Comparison of ENCODE assay signal across 18 mouse cellular contexts in the genomic region with DNA sequence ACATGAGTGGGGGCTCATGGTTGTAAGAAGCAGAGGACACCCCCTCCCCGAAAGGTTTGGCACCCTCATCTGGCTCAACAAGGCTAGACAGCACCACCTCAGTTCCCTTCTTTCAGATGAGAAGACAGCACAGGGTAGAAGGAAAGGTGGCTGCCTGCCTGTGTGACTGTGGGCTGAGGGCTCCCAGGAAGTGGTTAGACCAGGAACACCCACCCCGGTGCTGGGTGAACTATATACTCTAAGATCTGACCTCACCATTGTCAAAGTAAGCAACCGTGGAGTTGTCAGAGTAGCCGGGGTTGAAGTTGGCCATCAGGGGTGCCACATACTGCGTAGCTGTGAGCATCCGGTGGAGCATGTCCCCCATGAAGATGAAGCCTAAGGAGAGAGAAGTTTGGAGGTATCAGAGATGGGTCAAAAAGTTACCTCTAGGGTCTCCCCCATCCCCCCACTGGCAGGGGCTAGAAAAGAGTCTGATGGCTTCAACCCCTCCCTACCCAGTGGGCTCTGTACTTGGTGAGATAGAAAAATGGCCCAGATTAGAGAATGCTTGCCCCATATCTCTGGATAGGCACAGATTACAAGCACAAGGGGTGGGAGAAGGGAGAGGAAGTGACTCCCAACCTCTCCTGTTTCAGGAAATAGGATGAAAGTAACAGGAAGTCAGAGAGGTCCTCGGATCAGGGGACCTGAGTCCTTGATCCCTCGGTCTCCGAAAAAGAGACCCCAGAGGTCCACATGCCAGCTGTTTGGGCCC. TPM values are rescaled to one million over a fixed set of nuclear protein-coding genes. Genes with fewer than 3 reads are reported as not detected.
DNase-seq lines count a peak whose midpoint lies in the region; ATAC-seq and TF ChIP-seq lines count a peak whose summit lies in the region.
"Had no signal": no experiment of that assay in that cellular context is flagged by ENCODE, and none has a peak within 500 bp of the region (broad histone marks: within the 10 kb centered on the region; RNA-seq: fewer than 3 reads in every experiment).

No protein-coding gene starts in this region.

- no peaks in the 10 kb centered on the region for H3K36me3 ChIP-seq in midbrain, embryonic 15.5 days (replicated peaks)
- H3K36me3 ChIP-seq in midbrain, embryonic 11.5 days (ENCODE audit: control insufficient read depth, insufficient read depth, low read length) = no peaks in the 10 kb centered on the region
- peaks cover 0 to 44% of the 10 kb centered on the region in 2 experiments; a peak in 2 of 4 replicates for H3K36me3 ChIP-seq in MEL (ENCODE audit: control insufficient read depth in 1 of 2, insufficient read depth in 2 of 2, low read length in 2 of 2)
- H3K36me3 ChIP-seq in hindbrain, postnatal 0 days (ENCODE audit: insufficient read depth, low read length) = no peaks in the 10 kb centered on the region
- H3K36me3 ChIP-seq: hindbrain, embryonic 10.5 days had no signal

- H3K4me1 ChIP-seq in midbrain, embryonic 15.5 days = peaks cover 30% of the 10 kb centered on the region
- peaks cover 10% of the 10 kb centered on the region for H3K4me1 ChIP-seq in midbrain, embryonic 11.5 days (ENCODE audit: control insufficient read depth, insufficient read depth, low read length)
- H3K4me1 ChIP-seq in MEL (ENCODE audit: control insufficient read depth in 1 of 2, insufficient read depth in 2 of 2, low read length in 2 of 2) = peaks cover 23 to 55% of the 10 kb centered on the region in 2 experiments
- H3K4me1 ChIP-seq in hindbrain, postnatal 0 days (ENCODE audit: insufficient read depth, low read length) = peaks cover 2% of the 10 kb centered on the region; the same call in 1 of the 2 replicates

- no peak overlapping the region for H3K4me2 ChIP-seq in midbrain, embryonic 15.5 days
- H3K4me2 ChIP-seq in midbrain, embryonic 11.5 days = no peak overlapping the region
- no peak overlapping the region for H3K4me2 ChIP-seq in hindbrain, postnatal 0 days (ENCODE audit: low read depth, low read length)

- H3K9me3 ChIP-seq in midbrain, embryonic 15.5 days = no peaks in the 10 kb centered on the region
- H3K9me3 ChIP-seq in midbrain, embryonic 11.5 days (ENCODE audit: control insufficient read depth, low read length) = no peaks in the 10 kb centered on the region
- H3K9me3 ChIP-seq in MEL (replicated peaks; ENCODE audit: insufficient read depth, low read length) = no peaks in the 10 kb centered on the region
- no peaks in the 10 kb centered on the region for H3K9me3 ChIP-seq in hindbrain, postnatal 0 days (ENCODE audit: low read length)
- H3K9me3 ChIP-seq: hindbrain, embryonic 10.5 days had no signal

- H3K9ac ChIP-seq in midbrain, embryonic 15.5 days = no peak overlapping the region
- no peak overlapping the region for H3K9ac ChIP-seq in midbrain, embryonic 11.5 days (ENCODE audit: low read length)
- peak overlapping the region; percentile 82 for H3K9ac ChIP-seq in MEL (ENCODE audit: control insufficient read depth, low read depth, low read length, poor library complexity, severe bottlenecking)
- no peak overlapping the region for H3K9ac ChIP-seq in hindbrain, postnatal 0 days (replicated peaks; ENCODE audit: low read length)

- 84% methylated on average over 9 of the region's 9 CpGs for WGBS in midbrain, embryonic 15.5 days
- 88% methylated on average over 9 of the region's 9 CpGs for WGBS in midbrain, embryonic 11.5 days
- WGBS in hindbrain, postnatal 0 days = 83% methylated on average over 9 of the region's 9 CpGs

- no peaks in the 10 kb centered on the region for H3K27me3 ChIP-seq in midbrain, embryonic 15.5 days (replicated peaks)
- H3K27me3 ChIP-seq in midbrain, embryonic 11.5 days (ENCODE audit: control insufficient read depth, insufficient read depth, low read length) = no peaks in the 10 kb centered on the region
- H3K27me3 ChIP-seq in MEL (ENCODE audit: control insufficient read depth in 1 of 2, insufficient read depth in 2 of 2, low read length in 2 of 2) = no peaks in the 10 kb centered on the region
- H3K27me3 ChIP-seq in hindbrain, postnatal 0 days (ENCODE audit: insufficient read depth, low read length) = no peaks in the 10 kb centered on the region

- ATAC-seq in midbrain, embryonic 15.5 days (replicated peaks) = no peak
- ATAC-seq in midbrain, embryonic 11.5 days (ENCODE audit: low FRiP score) = no peak
- no peak for ATAC-seq in hindbrain, postnatal 0 days
- ATAC-seq: lung, postnatal 0 days had no signal

- H3K79me2 ChIP-seq in MEL (ENCODE audit: control insufficient read depth, insufficient read depth, low read length, poor library complexity) = peaks cover 27% of the 10 kb centered on the region

- peak; percentile 11 to 69 for TF ChIP-seq EP300 in MEL (IDR thresholded peaks at IDR 0.05; ENCODE audit: low read depth in 1 of 2, low read length in 2 of 2)

- TF ChIP-seq POLR2A in MEL (IDR thresholded peaks at IDR 0.05; ENCODE audit: control insufficient read depth in 1 of 2, insufficient read depth in 1 of 2, low read depth in 1 of 2, low read length in 2 of 2, poor library complexity in 1 of 2) = 0 out of 4 replicates have a peak, but pooled peaks of 1 of the 2 experiments have one; percentile 28

- H3K4me3 ChIP-seq in midbrain, embryonic 15.5 days = no peak overlapping the region
- no peak overlapping the region for H3K4me3 ChIP-seq in midbrain, embryonic 11.5 days (ENCODE audit: low read depth, low read length)
- peak overlapping the region; percentile 50 to 62 for H3K4me3 ChIP-seq in MEL (ENCODE audit: control insufficient read depth in 1 of 2, insufficient read depth in 1 of 2, low read depth in 2 of 2, low read length in 2 of 2)
- no peak overlapping the region for H3K4me3 ChIP-seq in hindbrain, postnatal 0 days (ENCODE audit: low read length)
- H3K4me3 ChIP-seq: gastrocnemius, adult 2 months; heart, adult 2 months; left cerebral cortex, adult 2 months had no signal

- 0 out of 2 replicates have a peak overlapping the region, but pooled peaks have one; percentile 52 for H3K27ac ChIP-seq in midbrain, embryonic 15.5 days
- no peak overlapping the region for H3K27ac ChIP-seq in midbrain, embryonic 11.5 days (ENCODE audit: low read depth, low read length)
- peak overlapping the region; percentile 96 for H3K27ac ChIP-seq in MEL (ENCODE audit: control insufficient read depth, low read depth, low read length)
- no peak overlapping the region for H3K27ac ChIP-seq in hindbrain, postnatal 0 days
- H3K27ac ChIP-seq: gastrocnemius, adult 2 months; heart, adult 2 months; left cerebral cortex, adult 2 months had no signal

- TF ChIP-seq CTCF in MEL (IDR thresholded peaks at IDR 0.05 in 2 of 3, conservative IDR thresholded peaks at IDR 0.05 in 1 of 3; ENCODE audit: control insufficient read depth in 1 of 3, insufficient read depth in 1 of 3, low read depth in 2 of 3, low read length in 3 of 3, poor library complexity in 1 of 3, severe bottlenecking in 1 of 3) = no peak
- no peak for TF ChIP-seq CTCF in hindbrain, postnatal 0 days (IDR thresholded peaks at IDR 0.05; ENCODE audit: low read depth)

- DNase-seq in midbrain, embryonic 11.5 days (ENCODE audit: low spot score, missing footprints) = no peak
- peak; percentile 70 for DNase-seq in MEL (ENCODE audit: low read depth, low spot score)
- DNase-seq in natural killer cell, adult 2 months (ENCODE audit: low spot score in 2 of 2) = peak; percentile 49 to 55
- peak; percentile 62 to 77 for DNase-seq in thymus, postnatal 36 days
- DNase-seq in hindbrain, postnatal 0 days (ENCODE audit: low spot score) = no peak
- no peak for DNase-seq in spleen, postnatal 10 days (ENCODE audit: low spot score in 2 of 2)
- DNase-seq in cerebellum, adult 11-12 months = no peak
- DNase-seq: embryo, embryonic 11 days; gastrocnemius, adult 2 months; heart, adult 2 months; kidney, adult 2 months; left cerebral cortex, postnatal 4 days; right cerebral cortex, postnatal 4 days had no signal

- TF ChIP-seq RAD21 in MEL (IDR thresholded peaks at IDR 0.05; ENCODE audit: low read depth, low read length) = no peak

TF ChIP-seq in MEL, 35 proteins besides CTCF, POLR2A, EP300 and RAD21:
- TF ChIP-seq ETS1 (IDR thresholded peaks at IDR 0.05; ENCODE audit: low read depth, low read length) (peak; percentile 4; the same call in 1 of the 2 replicates), TCF12 (IDR thresholded peaks at IDR 0.05; ENCODE audit: low read depth, low read length) (peak; percentile 48), RCOR1 (IDR thresholded peaks at IDR 0.05; ENCODE audit: low read depth, low read length) (peak; percentile 85), SIN3A (IDR thresholded peaks at IDR 0.05; ENCODE audit: low read length) (no peak), GATA1 (IDR thresholded peaks at IDR 0.05; ENCODE audit: low read depth, low read length) (peak; percentile 80), MAZ (IDR thresholded peaks at IDR 0.05; ENCODE audit: low read depth, low read length) (0 out of 2 replicates have a peak, but pooled peaks have one; percentile 7)

RNA-seq across cellular contexts. Expression of gene Plxdc1, which starts 30.9 kb away (rescaled TPM):
- 1.7 and 1.8 TPM in 2 replicates for polyA plus RNA-seq in midbrain, embryonic 15.5 days (2015; fragmentation: Nextera tagmentation; extraction: Ambion mirVana)
- 0.14 TPM in 1 of 2 replicates, not detected in the other for polyA plus RNA-seq in midbrain, embryonic 11.5 days (2014; fragmentation: Nextera tagmentation; extraction: Ambion mirVana)
- total RNA-seq in MEL (2012; rRNA removed) = 13.1 and 15.1 TPM in 2 replicates
- polyA plus RNA-seq in MEL (2012; ENCODE audit: insufficient read depth in 1 of 2, insufficient read length in 2 of 2, low read depth in 1 of 2, low replicate concordance in 2 of 2, missing spikeins in 1 of 2) = 10 to 100 TPM in 1 of 2 experiments, not detected in 1; 24.5 TPM
- total RNA-seq in hindbrain, postnatal 0 days (2014; rRNA removed) = 1.5 and 3.8 TPM in 2 replicates
- polyA plus RNA-seq in hindbrain, postnatal 0 days (2015; fragmentation: Nextera tagmentation; extraction: Ambion mirVana) = 4.2 and 4.6 TPM in 2 replicates
- polyA plus RNA-seq: neural tube, embryonic 11.5 days had no signal

RNA-seq across cellular contexts. Expression of gene Arl5c, which starts 40.7 kb away (rescaled TPM):
- polyA plus RNA-seq in midbrain, embryonic 15.5 days (2015; fragmentation: Nextera tagmentation; extraction: Ambion mirVana) = 9.5 and 10.8 TPM in 2 replicates
- polyA plus RNA-seq in midbrain, embryonic 11.5 days (2014; fragmentation: Nextera tagmentation; extraction: Ambion mirVana) = 6.7 and 8.9 TPM in 2 replicates
- total RNA-seq in MEL (2012; rRNA removed) = 1.2 and 1.3 TPM in 2 replicates
- polyA plus RNA-seq in MEL (2012; ENCODE audit: insufficient read depth in 1 of 2, insufficient read length in 2 of 2, low read depth in 1 of 2, low replicate concordance in 2 of 2, missing spikeins in 1 of 2) = 10 to 100 TPM in 1 of 2 experiments, not detected in 1; 10.4 TPM
- total RNA-seq in hindbrain, postnatal 0 days (2014; rRNA removed) = 2.0 and 2.6 TPM in 2 replicates
- 3.6 and 4.8 TPM in 2 replicates for polyA plus RNA-seq in hindbrain, postnatal 0 days (2015; fragmentation: Nextera tagmentation; extraction: Ambion mirVana)

Comparison
In these comparisons a context has a peak if more than half of its experiments do, and no peak if none do; other contexts are left out.
1. H3K27ac ChIP-seq: peak in midbrain, embryonic 15.5 days (single experiment) and MEL (single experiment); none in midbrain, embryonic 11.5 days (single experiment) and hindbrain, postnatal 0 days (single experiment).
2. H3K4me3 ChIP-seq: peak in MEL (2 of 2); none in midbrain, embryonic 15.5 days (single experiment), midbrain, embryonic 11.5 days (single experiment) and hindbrain, postnatal 0 days (single experiment).
3. DNase-seq: peak in MEL (single experiment), natural killer cell, adult 2 months (2 of 2) and thymus, postnatal 36 days (2 of 2); none in midbrain, embryonic 11.5 days (single experiment), hindbrain, postnatal 0 days (single experiment), spleen, postnatal 10 days (0 of 2) and cerebellum, adult 11-12 months (single experiment).